Mouse (Mus musculus) liver, postnatal 0 days (tissue): ENCODE measurements at regions not wholly inside any gene's neighbourhood (a gene's known extent, or its start where the extent isn't known, plus 50 kb on each side); places are given as distances from the start of the nearest gene placed in this dataset.

Experiments
- CTCF ChIP-seq: sonication (generic); IDR thresholded peaks from 2 replicates; pipeline ENCODE4 v1.5.1; 2016; ENCODE audit warnings: antibody characterized with exemption, low read depth
- EP300 ChIP-seq: IDR thresholded peaks from 2 replicates; pipeline ENCODE4 v1.6.1; 2016; ENCODE audit warnings: antibody characterized with exemption, low read depth, mild to moderate bottlenecking

DNA sequence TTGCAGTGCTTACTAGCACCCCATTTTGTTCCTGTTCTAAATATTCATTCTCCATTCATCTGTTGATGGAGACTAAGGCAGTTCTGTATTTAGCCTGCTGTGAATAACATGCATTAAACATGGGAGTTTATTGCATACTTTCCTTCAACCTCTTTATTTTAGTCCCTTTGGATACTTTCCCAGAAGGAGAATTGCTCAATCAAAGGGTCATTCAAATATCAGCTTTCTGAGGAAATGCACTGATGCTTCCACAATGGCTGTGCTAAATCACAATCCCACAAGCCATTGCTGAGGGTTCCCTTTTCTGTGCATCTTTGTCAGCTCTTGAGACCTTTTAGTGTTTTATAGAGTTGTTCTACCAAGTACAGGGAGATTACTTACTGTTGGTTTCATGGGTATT is 1359.9 kb downstream of the Defb40 start:
- TF ChIP-seq CTCF: no peak
- no peak for TF ChIP-seq EP300
